Mouse (Mus musculus): ENCODE measurements around the gene Galt.
A peak's percentile ranks its signal among the peaks of the same experiment; 100 is the strongest.

Gene Galt

GRCm38 (mm10) chr4:41754797-41755337 is at the start of gene Galt:
TSS of gene Galt (plus strand) at chr4:41755228.
- peak; percentile 88 for DNase-seq

- no peak for DNase-seq
Measured at GRCm38 (mm10) chr4:41705922-41706754, 48.9 kb upstream of the Galt start.

GRCm38 (mm10) chr4:41707011-41707535 is 48.0 kb upstream of the Galt start:
- DNase-seq: peak; percentile 79

GRCm38 (mm10) chr4:41708192-41708745 is 46.8 kb upstream of the Galt start:
- DNase-seq: no peak

GRCm38 (mm10) chr4:41710229-41710628 is 44.8 kb upstream of the Galt start:
- DNase-seq: no peak

GRCm38 (mm10) chr4:41711705-41712375 is 43.2 kb upstream of the Galt start:
- DNase-seq: peak; percentile 77

GRCm38 (mm10) chr4:41712421-41713196 is 42.4 kb upstream of the Galt start:
- DNase-seq: no peak

- DNase-seq: peak; percentile 86
Measured at GRCm38 (mm10) chr4:41713197-41714067, 41.6 kb upstream of the Galt start, which contains the start of gene Rpp25l. TSS of gene Rpp25l (minus strand) at chr4:41713534.

GRCm38 (mm10) chr4:41714276-41714675 is 40.8 kb upstream of the Galt start:
- DNase-seq: peak; percentile 74

GRCm38 (mm10) chr4:41715082-41715481 is 39.9 kb upstream of the Galt start:
- DNase-seq: peak; percentile 62

GRCm38 (mm10) chr4:41715596-41715995 is 39.4 kb upstream of the Galt start:
- no peak for DNase-seq

- no peak for DNase-seq
Measured at GRCm38 (mm10) chr4:41716834-41717233, 38.2 kb upstream of the Galt start.

- DNase-seq: peak; percentile 93
Measured at GRCm38 (mm10) chr4:41722918-41723351, 32.1 kb upstream of the Galt start, which contains the start of gene Dctn3. TSS of gene Dctn3 (minus strand) at chr4:41723170.

GRCm38 (mm10) chr4:41726826-41727621 is 28.0 kb upstream of the Galt start:
- DNase-seq: no peak

GRCm38 (mm10) chr4:41731052-41731765 is 23.8 kb upstream of the Galt start, which contains the start of gene Arid3c:
TSS of gene Arid3c (minus strand) at chr4:41731142.
- no peak for DNase-seq

GRCm38 (mm10) chr4:41737602-41738255 is 17.3 kb upstream of the Galt start:
- peak; percentile 65 for DNase-seq

- DNase-seq: no peak
Measured at GRCm38 (mm10) chr4:41738256-41738603, 16.8 kb upstream of the Galt start.

GRCm38 (mm10) chr4:41739260-41739659 is 15.8 kb upstream of the Galt start:
- DNase-seq: no peak

All from cerebellum, adult 11-12 months (tissue).